Mouse (Mus musculus) liver, embryonic 15.5 days (tissue): ENCODE data around the gene Kcnn3. TPM values are rescaled to one million over a fixed set of nuclear protein-coding genes. Genes with fewer than 3 reads are reported as not detected.

Source experiments
- ATAC-seq: fragments of 200-750 bp; cut with Nextera tagmentation; 2 replicates; pipeline ENCODE4 v1.8.0; 2017; ENCODE audit warnings: moderate number of reproducible peaks, mild to moderate bottlenecking, moderate library complexity; ENCODE audit not compliant: insufficient read depth
- H3K27ac ChIP-seq: fragments of 300-500 bp; sonication (generic); replicated peaks from 2 replicates; pipeline ENCODE4 v1.5.1; 2015; ENCODE audit warnings: mild to moderate bottlenecking, inconsistent platforms
- H3K27me3 ChIP-seq: fragments of 300-500 bp; sonication (generic); 2 replicates; pipeline ENCODE4 v1.6.1; 2015; ENCODE audit warnings: mild to moderate bottlenecking, inconsistent platforms
- H3K36me3 ChIP-seq: fragments of 300-500 bp; sonication (generic); replicated peaks from 2 replicates; pipeline ENCODE4 v1.6.1; 2015; ENCODE audit warnings: moderate library complexity, mild to moderate bottlenecking, inconsistent platforms
- H3K4me1 ChIP-seq: fragments of 300-500 bp; sonication (generic); replicated peaks from 2 replicates; pipeline ENCODE4 v1.6.1; 2015; ENCODE audit warnings: inconsistent platforms
- H3K4me2 ChIP-seq: fragments of 300-500 bp; sonication (generic); 2 replicates; pipeline ENCODE4 v1.6.1; 2015; ENCODE audit warnings: moderate library complexity, mild to moderate bottlenecking, inconsistent platforms
- H3K4me3 ChIP-seq: fragments of 300-500 bp; sonication (generic); replicated peaks from 2 replicates; pipeline ENCODE4 v1.5.1; 2015; ENCODE audit warnings: mild to moderate bottlenecking, inconsistent platforms
- H3K9ac ChIP-seq: fragments of 300-500 bp; sonication (generic); 2 replicates; pipeline ENCODE4 v1.6.1; 2015; ENCODE audit warnings: moderate library complexity, mild to moderate bottlenecking, inconsistent platforms
- H3K9me3 ChIP-seq: fragments of 300-500 bp; sonication (generic); replicated peaks from 2 replicates; pipeline ENCODE4 v1.6.1; 2016; ENCODE audit warnings: inconsistent platforms
- WGBS: fragments of 180-500 bp; shearing (Covaris S2); methylation state at CpG from one replicate; pipeline ENCODE4 v1.1.7; 2015; ENCODE audit warnings: mixed read lengths; ENCODE audit not compliant: insufficient replicate concordance; 5-methylcytosine and 5-hydroxymethylcytosine counted together
- polyA plus RNA-seq: library from polyadenylated mRNA; unstranded; fragments of >200 nt; fragmentation: Nextera tagmentation; extraction: Ambion mirVana; gene quantifications from 2 replicates; pipeline ENCODE4 v1.2.1, GENCODE M21; 2015

The Kcnn3 gene
- polyA plus RNA-seq, 1 experiment from 2014 or later = 0.03 TPM

DNA sequence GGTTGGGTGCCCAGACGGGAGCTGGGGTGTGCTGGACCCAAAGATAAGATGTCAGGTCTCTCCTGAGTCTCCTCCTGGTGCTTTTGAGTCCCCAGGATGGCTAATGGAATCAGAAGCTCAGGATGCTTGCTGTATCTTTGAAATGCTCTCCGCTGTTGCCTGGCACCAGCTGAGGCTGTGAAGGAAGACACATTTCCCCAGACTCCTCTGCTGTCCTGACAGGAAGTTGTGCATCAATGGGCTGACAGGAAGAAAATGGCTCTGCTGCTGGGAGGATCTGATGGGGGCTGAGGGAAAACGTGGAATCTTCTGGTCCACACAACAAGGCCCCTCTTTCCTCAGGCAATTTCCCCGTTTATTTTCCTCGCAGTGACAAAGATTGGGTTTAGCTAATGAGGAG is 27.0 kb downstream of the Kcnn3 start:
- Histone ChIP-seq H3K4me2 (no peak overlapping the region), H3K9me3 (no peaks in the 10 kb centered on the region), H3K4me3 (no peak overlapping the region), H3K27ac (no peak overlapping the region), H3K27me3 (peaks cover 4% of the 10 kb centered on the region; the same call in 1 of the 2 replicates), H3K4me1 (no peaks in the 10 kb centered on the region), H3K9ac (no peak overlapping the region), H3K36me3 (no peaks in the 10 kb centered on the region)
- 14% methylated on average over 5 of the region's 5 CpGs for WGBS
- no peak for ATAC-seq

DNA sequence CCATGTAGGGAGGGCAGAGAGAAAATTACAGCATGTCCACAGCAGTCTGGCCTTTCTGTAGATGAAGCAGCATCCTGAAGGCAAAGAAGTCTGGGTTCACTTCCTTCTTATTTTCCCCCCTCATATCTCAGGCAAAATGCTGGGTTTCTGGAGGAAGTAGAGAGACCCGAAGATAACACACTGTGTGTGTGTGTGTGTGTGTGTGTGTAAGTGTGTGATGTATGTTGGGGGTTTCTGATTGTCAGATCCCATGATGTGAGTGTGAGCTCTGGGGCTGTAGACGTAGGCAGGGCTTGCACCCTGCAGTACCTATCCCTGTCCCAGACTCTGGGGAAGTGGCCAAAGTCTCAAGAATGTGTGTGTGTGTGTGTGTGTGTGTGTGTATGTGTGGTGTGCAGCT is 28.8 kb downstream of the Kcnn3 start:
- no peaks in the 10 kb centered on the region for H3K36me3 ChIP-seq
- H3K9me3 ChIP-seq = no peaks in the 10 kb centered on the region
- no peak overlapping the region for H3K4me2 ChIP-seq
- H3K9ac ChIP-seq = no peak overlapping the region
- H3K27ac ChIP-seq = no peak overlapping the region
- H3K4me3 ChIP-seq = no peak overlapping the region
- no peak for ATAC-seq
- H3K4me1 ChIP-seq = peaks cover 5% of the 10 kb centered on the region
- H3K27me3 ChIP-seq = peaks cover 4% of the 10 kb centered on the region; the same call in 1 of the 2 replicates
- WGBS = 19% methylated on average over 2 of the region's 2 CpGs

DNA sequence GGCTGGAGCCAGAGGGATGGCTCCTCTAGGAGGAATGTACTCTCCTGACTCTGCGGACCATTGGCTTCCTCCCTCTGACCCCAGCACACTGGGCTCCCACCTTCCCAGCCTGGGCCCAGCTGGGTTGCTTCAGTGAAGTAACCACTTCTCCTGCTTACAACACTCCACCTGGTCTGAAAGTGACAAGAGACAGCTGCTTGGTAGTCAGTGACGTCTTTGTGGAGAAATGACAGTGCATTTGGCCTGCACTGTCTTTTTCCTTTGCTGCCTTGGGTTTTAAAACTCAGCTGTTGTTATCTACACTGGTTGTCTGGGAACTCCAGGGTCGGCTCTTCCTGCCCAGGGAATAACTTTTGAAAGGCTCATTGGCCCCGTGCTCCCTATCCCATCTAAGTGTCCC is 29.5 kb downstream of the Kcnn3 start:
- no peak overlapping the region for H3K27ac ChIP-seq
- WGBS = 42% methylated on average over 4 of the region's 4 CpGs
- H3K27me3 ChIP-seq = peaks cover 4% of the 10 kb centered on the region; the same call in 1 of the 2 replicates
- H3K4me1 ChIP-seq = peaks cover 10% of the 10 kb centered on the region
- H3K36me3 ChIP-seq = no peaks in the 10 kb centered on the region
- H3K4me2 ChIP-seq = no peak overlapping the region
- ATAC-seq = no peak
- no peak overlapping the region for H3K9ac ChIP-seq
- no peaks in the 10 kb centered on the region for H3K9me3 ChIP-seq
- no peak overlapping the region for H3K4me3 ChIP-seq

DNA sequence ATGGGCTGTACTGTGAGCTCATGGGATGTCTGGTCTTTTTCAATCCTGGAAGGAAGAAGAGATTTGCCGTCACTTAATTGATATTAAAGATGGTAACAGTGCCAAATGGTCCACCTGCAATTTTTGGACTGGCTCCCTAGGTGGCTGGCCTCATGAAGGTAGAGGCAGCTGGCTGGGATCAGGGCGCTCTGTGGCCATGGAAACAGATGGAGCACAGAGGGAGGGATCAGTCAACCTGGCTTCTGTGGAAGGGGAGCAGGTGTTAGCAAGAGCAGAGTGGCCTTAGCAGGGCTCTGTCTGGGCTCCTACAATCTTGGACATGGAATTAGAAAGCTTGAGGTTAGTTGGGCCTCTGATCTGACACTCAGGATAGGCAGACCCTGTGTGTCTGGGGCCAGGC is 31.9 kb downstream of the Kcnn3 start:
- H3K4me3 ChIP-seq = no peak overlapping the region
- 76% methylated on average over 2 of the region's 2 CpGs for WGBS
- peaks cover 10% of the 10 kb centered on the region for H3K4me1 ChIP-seq

DNA sequence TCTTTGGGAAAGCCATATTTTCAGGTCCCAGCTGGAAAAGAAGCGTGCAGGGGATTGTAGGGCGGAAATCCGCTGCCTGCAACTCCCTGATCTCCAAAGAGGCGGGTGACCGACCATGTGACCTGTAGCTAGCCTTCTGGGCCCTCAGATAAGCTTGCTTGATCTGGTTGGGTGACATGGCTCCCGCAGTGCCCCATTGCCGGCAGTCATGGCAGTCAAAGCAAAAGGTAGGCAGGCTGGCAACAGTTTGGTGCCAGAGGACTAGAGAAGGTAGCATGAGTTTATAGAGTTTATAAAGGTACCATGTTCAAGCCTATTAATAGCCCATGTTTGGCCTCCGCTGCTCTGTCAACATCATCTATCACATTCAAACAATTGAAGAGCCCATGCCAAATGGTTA is 33.5 kb downstream of the Kcnn3 start:
- WGBS = 72% methylated on average over 8 of the region's 8 CpGs

More for the DNA sequence above, 31.9 kb downstream of the Kcnn3 start:
- ATAC-seq = no peak
- H3K36me3 ChIP-seq = no peaks in the 10 kb centered on the region
- no peaks in the 10 kb centered on the region for H3K9me3 ChIP-seq
- H3K4me2 ChIP-seq = no peak overlapping the region
- H3K27me3 ChIP-seq = peaks cover 4% of the 10 kb centered on the region; the same call in 1 of the 2 replicates
- no peak overlapping the region for H3K9ac ChIP-seq
- H3K27ac ChIP-seq = no peak overlapping the region

DNA sequence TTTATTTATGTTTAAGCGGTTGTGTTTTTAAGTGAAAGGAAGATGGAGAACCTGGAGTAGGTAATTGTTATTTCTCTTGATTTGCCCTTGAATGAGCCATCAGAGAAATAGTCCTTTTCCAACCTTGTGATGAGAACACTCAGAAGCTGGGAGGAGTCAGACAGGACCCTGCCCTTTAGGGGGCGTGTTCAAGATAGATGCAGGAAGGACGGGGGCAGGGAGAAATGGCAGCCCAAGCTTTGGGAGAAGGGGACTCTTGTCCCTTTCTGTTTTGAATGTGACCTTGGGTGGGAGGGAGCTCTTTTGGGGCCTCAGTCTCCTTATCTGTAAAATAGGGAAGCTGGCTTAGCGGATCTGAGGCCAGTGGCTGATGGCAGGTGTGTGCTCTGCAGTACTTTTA is 34.0 kb downstream of the Kcnn3 start:
- H3K27ac ChIP-seq = no peak overlapping the region
- no peak overlapping the region for H3K4me2 ChIP-seq
- WGBS = 49% methylated on average over 4 of the region's 4 CpGs
- no peaks in the 10 kb centered on the region for H3K27me3 ChIP-seq
- ATAC-seq = no peak
- no peak overlapping the region for H3K4me3 ChIP-seq
- H3K9ac ChIP-seq = no peak overlapping the region
- H3K36me3 ChIP-seq = no peaks in the 10 kb centered on the region
- H3K9me3 ChIP-seq = no peaks in the 10 kb centered on the region
- H3K4me1 ChIP-seq = peaks cover 10% of the 10 kb centered on the region

More for the DNA sequence above, 33.5 kb downstream of the Kcnn3 start:
- no peaks in the 10 kb centered on the region for H3K36me3 ChIP-seq
- H3K4me3 ChIP-seq = no peak overlapping the region
- H3K27ac ChIP-seq = no peak overlapping the region
- peaks cover 10% of the 10 kb centered on the region for H3K4me1 ChIP-seq
- no peak overlapping the region for H3K9ac ChIP-seq
- H3K27me3 ChIP-seq = no peaks in the 10 kb centered on the region; the same call in 1 of the 2 replicates
- H3K9me3 ChIP-seq = no peaks in the 10 kb centered on the region
- ATAC-seq = no peak
- no peak overlapping the region for H3K4me2 ChIP-seq

DNA sequence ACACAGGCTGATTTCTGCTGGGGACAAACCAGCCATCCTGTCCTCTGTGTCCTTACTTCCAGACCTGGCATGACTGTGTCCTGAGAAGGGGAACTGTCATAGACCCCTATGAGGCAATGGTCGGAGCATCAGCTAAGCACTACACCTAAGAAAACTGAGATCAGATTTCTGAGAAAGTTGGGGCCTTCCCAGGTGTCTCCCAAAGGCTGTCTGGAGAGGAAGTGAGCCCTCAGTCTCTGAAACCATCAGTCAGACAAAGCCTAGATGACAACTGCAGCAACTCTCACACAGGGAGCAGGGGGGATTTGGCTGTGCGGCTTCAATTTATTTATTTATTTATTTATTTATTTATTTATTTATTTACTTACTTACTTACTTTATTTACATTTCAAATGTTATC is 34.6 kb downstream of the Kcnn3 start:
- no peak overlapping the region for H3K4me2 ChIP-seq
- ATAC-seq = no peak

DNA sequence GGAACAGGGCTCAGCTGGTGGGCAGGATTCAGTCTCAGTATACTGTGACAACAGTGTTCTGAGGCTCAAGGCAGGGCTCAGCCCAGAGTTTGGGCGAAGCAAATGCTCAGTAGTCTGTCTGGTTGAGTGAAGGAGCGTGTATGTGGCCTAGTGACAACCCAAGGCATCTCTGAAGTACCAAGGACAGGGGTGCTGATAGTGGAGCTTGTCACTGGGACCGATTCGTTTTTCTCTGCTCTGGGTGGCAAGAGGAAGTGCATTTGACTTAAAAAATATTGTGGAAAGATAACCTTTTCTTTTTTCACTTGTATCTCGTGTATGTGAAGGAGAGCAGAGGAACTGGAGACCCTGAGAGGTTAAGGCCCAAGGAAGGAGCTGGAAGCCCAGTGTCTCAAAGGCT is 37.8 kb downstream of the Kcnn3 start:
- peaks cover 18% of the 10 kb centered on the region for H3K27me3 ChIP-seq
- 30% methylated on average over 5 of the region's 5 CpGs for WGBS
- H3K36me3 ChIP-seq = no peaks in the 10 kb centered on the region
- no peak for ATAC-seq
- H3K4me1 ChIP-seq = peaks cover 10% of the 10 kb centered on the region
- no peak overlapping the region for H3K4me2 ChIP-seq
- H3K9ac ChIP-seq = no peak overlapping the region
- H3K9me3 ChIP-seq = no peaks in the 10 kb centered on the region
- no peak overlapping the region for H3K4me3 ChIP-seq
- H3K27ac ChIP-seq = no peak overlapping the region

More for the DNA sequence above, 34.6 kb downstream of the Kcnn3 start:
- no peaks in the 10 kb centered on the region for H3K27me3 ChIP-seq
- 81% methylated on average over 2 of the region's 2 CpGs for WGBS
- no peaks in the 10 kb centered on the region for H3K9me3 ChIP-seq
- H3K4me1 ChIP-seq = peaks cover 10% of the 10 kb centered on the region
- no peak overlapping the region for H3K27ac ChIP-seq
- no peak overlapping the region for H3K9ac ChIP-seq
- H3K4me3 ChIP-seq = no peak overlapping the region
- no peaks in the 10 kb centered on the region for H3K36me3 ChIP-seq

DNA sequence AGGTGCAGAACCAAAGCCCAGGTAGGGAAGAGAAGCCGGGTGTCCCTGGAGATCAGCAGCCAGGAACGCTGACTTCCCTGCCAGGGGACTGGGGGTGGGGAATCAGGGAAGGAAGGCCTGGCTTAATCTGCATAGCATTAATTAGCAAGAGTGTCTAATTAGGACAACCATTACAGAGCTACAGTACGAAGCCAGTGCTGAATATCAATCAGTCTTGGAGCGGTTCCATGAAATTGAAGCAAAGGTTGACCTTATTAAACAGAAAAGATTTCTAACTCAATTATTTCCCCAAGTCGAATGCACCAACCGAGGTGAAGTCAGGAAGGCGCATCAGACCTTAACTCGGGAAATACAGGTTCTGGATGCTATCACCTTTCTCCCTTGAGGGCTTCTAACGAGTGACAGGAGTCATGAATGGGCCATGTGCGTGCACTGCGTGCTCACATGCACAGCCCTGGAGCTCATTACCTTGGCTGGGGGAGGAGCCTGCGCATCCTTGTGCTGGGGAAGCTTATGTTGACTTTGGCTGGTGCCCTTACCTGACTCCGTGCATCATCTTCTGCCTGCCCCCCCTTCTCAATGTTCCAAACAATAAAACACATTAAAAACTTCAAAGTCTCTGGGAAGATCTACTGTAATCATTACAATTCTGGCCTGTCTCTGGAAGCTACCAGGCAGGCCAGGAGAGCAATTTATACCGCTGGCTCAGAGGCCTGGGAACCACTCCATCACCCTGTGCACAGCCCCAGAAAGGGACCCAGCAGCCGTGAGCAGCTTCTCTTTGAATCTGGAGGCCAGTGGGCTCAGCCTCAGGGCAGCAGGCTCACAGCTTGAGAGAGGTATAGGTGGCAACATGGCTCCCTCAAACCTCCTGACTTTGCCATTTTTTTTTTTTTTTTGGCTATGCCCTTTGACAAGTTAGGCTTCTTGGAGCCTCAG is 39.3 kb downstream of the Kcnn3 start:
- H3K36me3 ChIP-seq = no peaks in the 10 kb centered on the region
- no peak for ATAC-seq
- H3K4me1 ChIP-seq = peaks cover 1% of the 10 kb centered on the region
- no peak overlapping the region for H3K4me2 ChIP-seq
- H3K9me3 ChIP-seq = no peaks in the 10 kb centered on the region
- 63% methylated on average over 15 of the region's 15 CpGs for WGBS
- peaks cover 18% of the 10 kb centered on the region for H3K27me3 ChIP-seq
- no peak overlapping the region for H3K9ac ChIP-seq
- no peak overlapping the region for H3K4me3 ChIP-seq
- H3K27ac ChIP-seq = no peak overlapping the region

DNA sequence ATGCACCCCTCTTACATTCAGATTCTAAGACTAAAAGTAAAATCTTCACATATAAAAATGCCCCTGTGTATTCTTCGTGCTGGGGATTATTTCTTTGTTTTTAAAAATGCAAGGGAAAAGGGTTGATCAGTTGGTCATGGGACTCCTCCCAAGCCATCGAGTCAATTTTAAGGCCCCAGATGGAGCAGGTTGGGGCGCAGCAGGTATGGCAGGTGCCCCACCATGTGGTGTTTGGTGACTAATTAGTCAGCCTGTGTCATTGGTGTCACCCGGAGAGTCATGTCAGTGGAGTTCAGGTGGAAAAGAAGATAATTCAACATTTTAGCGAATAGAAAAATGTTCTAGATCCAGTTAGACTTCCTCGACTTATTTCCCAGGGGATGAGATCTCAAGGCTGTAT is 41.4 kb downstream of the Kcnn3 start:
- 63% methylated on average over 6 of the region's 6 CpGs for WGBS
- Histone ChIP-seq H3K9me3 (no peaks in the 10 kb centered on the region), H3K36me3 (no peaks in the 10 kb centered on the region), H3K27ac (no peak overlapping the region), H3K4me3 (no peak overlapping the region), H3K27me3 (peaks cover 18% of the 10 kb centered on the region), H3K4me1 (no peaks in the 10 kb centered on the region), H3K9ac (no peak overlapping the region), H3K4me2 (no peak overlapping the region)
- no peak for ATAC-seq

DNA sequence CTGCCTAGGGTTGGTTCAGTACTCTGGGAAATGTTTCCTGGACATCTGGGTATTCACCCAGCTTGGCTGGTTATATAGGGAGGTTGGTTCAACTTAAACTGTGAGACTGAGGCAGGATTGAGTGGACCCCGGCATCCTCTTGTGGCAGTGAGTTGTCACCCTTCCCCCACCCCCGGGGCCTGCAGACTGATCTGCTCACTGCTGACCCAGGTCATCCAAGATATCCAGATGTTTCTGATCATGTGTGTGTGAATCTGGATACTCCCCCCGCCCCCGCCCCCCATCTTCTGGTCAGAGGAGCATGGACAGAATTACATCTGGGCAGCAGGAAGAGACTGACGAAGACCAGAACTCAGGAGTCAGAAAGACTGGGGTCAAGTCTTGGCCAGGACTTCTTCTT is 45.4 kb downstream of the Kcnn3 start:
- ATAC-seq = no peak
- Histone ChIP-seq H3K9ac (no peak overlapping the region), H3K27ac (no peak overlapping the region), H3K4me2 (no peak overlapping the region), H3K9me3 (no peaks in the 10 kb centered on the region), H3K4me3 (no peak overlapping the region), H3K4me1 (peaks cover 18% of the 10 kb centered on the region), H3K27me3 (peaks cover 18% of the 10 kb centered on the region; the same call in 1 of the 2 replicates), H3K36me3 (no peaks in the 10 kb centered on the region)
- WGBS = 61% methylated on average over 5 of the region's 5 CpGs
